8 mouse cellular contexts compared by ENCODE assay signal in the genomic region with DNA sequence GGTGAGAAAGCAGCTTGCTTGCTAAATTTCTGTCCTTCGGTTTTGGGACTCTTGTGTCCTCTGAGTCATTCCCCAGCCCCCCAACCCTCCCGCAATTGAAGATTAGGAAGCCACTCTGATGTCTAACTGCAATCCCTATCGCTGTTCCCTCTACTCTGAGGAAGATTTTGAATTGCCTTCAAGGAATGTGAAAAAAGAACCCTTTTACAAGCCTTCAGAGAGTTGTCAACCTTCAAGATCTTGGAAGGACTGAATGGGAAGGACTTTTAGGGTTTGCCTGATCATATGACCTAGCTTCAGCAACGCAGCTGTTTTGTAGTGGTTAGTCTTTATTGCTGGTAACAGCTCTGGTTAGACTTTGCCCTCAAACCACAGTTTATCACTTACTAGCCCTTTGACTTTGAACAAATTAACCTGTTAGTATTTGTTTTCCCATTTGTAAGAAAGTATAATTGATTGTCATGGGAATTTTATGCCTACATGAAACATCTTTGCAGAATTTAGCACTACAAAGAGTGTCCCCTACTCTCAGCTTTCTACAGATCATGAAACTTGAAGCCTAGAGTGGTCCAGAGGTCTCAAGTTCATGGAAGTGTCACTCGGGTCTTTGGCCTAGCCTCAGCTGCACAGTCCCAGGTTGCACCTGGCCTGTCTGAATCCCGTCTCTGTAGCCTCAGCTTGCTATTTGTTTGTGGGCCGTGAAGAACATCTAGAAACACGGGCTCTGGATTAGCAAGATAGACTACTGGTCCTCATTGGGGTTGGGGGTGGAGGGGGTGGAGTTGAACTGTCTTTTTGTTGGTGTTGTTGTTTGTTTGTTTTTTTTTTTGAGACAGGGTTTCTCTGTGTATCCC. TPM values are rescaled to one million over a fixed set of nuclear protein-coding genes. Genes with fewer than 3 reads are reported as not detected.
A peak's percentile ranks its signal among the peaks of the same experiment; 100 is the strongest.
DNase-seq lines count a peak whose midpoint lies in the region; ATAC-seq and TF ChIP-seq lines count a peak whose summit lies in the region.

No protein-coding gene starts in this region.

- no peak for TF ChIP-seq CTCF in bone marrow macrophage, adult 2 months (IDR thresholded peaks at IDR 0.05; ENCODE audit: low read depth, low read length)

- no peaks in the 10 kb centered on the region for H3K9me3 ChIP-seq in heart, embryonic 11.5 days (replicated peaks; ENCODE audit: control insufficient read depth, low read length)
- H3K9me3 ChIP-seq in hindbrain, embryonic 11.5 days (ENCODE audit: control insufficient read depth, low read length), result no peaks in the 10 kb centered on the region
- H3K9me3 ChIP-seq in liver, embryonic 15.5 days (replicated peaks), result no peaks in the 10 kb centered on the region

- 36% methylated on average over 8 of the region's 8 CpGs for WGBS in heart, embryonic 11.5 days (ENCODE audit: insufficient replicate concordance)
- WGBS in hindbrain, embryonic 11.5 days, result 29% methylated on average over 8 of the region's 8 CpGs
- 32% methylated on average over 8 of the region's 8 CpGs for WGBS in liver, embryonic 15.5 days (ENCODE audit: insufficient replicate concordance)

- no peaks in the 10 kb centered on the region for H3K36me3 ChIP-seq in heart, embryonic 11.5 days (ENCODE audit: control insufficient read depth, insufficient read depth, low read length)
- H3K36me3 ChIP-seq in hindbrain, embryonic 11.5 days (ENCODE audit: control insufficient read depth, insufficient read depth, low read length), result no peaks in the 10 kb centered on the region
- no peaks in the 10 kb centered on the region for H3K36me3 ChIP-seq in liver, embryonic 15.5 days (replicated peaks)

- H3K4me1 ChIP-seq in heart, embryonic 11.5 days (ENCODE audit: control insufficient read depth, insufficient read depth, low read length), result peaks cover 53% of the 10 kb centered on the region
- peaks cover 60% of the 10 kb centered on the region for H3K4me1 ChIP-seq in bone marrow macrophage, adult 2 months (ENCODE audit: control insufficient read depth, insufficient read depth, low read length)
- H3K4me1 ChIP-seq in hindbrain, embryonic 11.5 days (replicated peaks; ENCODE audit: control insufficient read depth, insufficient read depth, low read length), result peaks cover 33% of the 10 kb centered on the region
- H3K4me1 ChIP-seq in liver, embryonic 15.5 days (replicated peaks), result peaks cover 63% of the 10 kb centered on the region

- no peak for DNase-seq in heart, postnatal 25 days (ENCODE audit: low spot score)
- DNase-seq in hindbrain, embryonic 11.5 days (ENCODE audit: low spot score), result no peak
- DNase-seq in gastrocnemius, adult 8-10 months (ENCODE audit: low spot score in 2 of 2), result no peak
- DNase-seq in frontal cortex, adult 2 months (ENCODE audit: extremely low spot score in 1 of 2, low spot score in 1 of 2), result no peak
- no peak for DNase-seq in urinary bladder, adult 2 months (ENCODE audit: low spot score)

- no peak for TF ChIP-seq POLR2A in bone marrow macrophage, adult 2 months (IDR thresholded peaks at IDR 0.05; ENCODE audit: borderline replicate concordance, low read depth, low read length)

- peak overlapping the region; percentile 96 for H3K4me2 ChIP-seq in heart, embryonic 11.5 days
- peak overlapping the region; percentile 74 for H3K4me2 ChIP-seq in hindbrain, embryonic 11.5 days (replicated peaks; ENCODE audit: low read depth, low read length)
- peak overlapping the region; percentile 89 for H3K4me2 ChIP-seq in liver, embryonic 15.5 days

- H3K9ac ChIP-seq in heart, embryonic 11.5 days (ENCODE audit: low read depth, low read length), result peak overlapping the region; percentile 77
- peak overlapping the region; percentile 75 for H3K9ac ChIP-seq in hindbrain, embryonic 11.5 days (ENCODE audit: low read depth, low read length)
- H3K9ac ChIP-seq in liver, embryonic 15.5 days, result no peak overlapping the region

- H3K27ac ChIP-seq in heart, embryonic 11.5 days (ENCODE audit: low read depth, low read length), result peak overlapping the region; percentile 90
- H3K27ac ChIP-seq in bone marrow macrophage, adult 2 months (ENCODE audit: insufficient read depth, low read depth, low read length), result peak overlapping the region; percentile 97
- peak overlapping the region; percentile 97 for H3K27ac ChIP-seq in hindbrain, embryonic 11.5 days (ENCODE audit: low read depth, low read length)
- H3K27ac ChIP-seq in liver, embryonic 15.5 days (replicated peaks), result peak overlapping the region; percentile 75

- intact Hi-C loops in heart, postnatal 25 days (cut with DNase I), result loop anchor here (1.0 to 10.0 kb wide), 4 partner anchors 21 to 123 kb away; a partner anchor contains a TSS

- H3K27me3 ChIP-seq in heart, embryonic 11.5 days (ENCODE audit: control insufficient read depth, insufficient read depth, low read length), result peaks cover 5% of the 10 kb centered on the region
- H3K27me3 ChIP-seq in hindbrain, embryonic 11.5 days (ENCODE audit: control insufficient read depth, insufficient read depth, low read length), result no peaks in the 10 kb centered on the region
- peaks cover 73% of the 10 kb centered on the region for H3K27me3 ChIP-seq in liver, embryonic 15.5 days

- no peak for ATAC-seq in heart, embryonic 11.5 days (replicated peaks; ENCODE audit: insufficient number of reproducible peaks, low FRiP score, low TSS enrichment)
- no peak for ATAC-seq in hindbrain, embryonic 11.5 days (ENCODE audit: low FRiP score)
- ATAC-seq in liver, embryonic 15.5 days (ENCODE audit: insufficient read depth), result no peak

- H3K4me3 ChIP-seq in heart, embryonic 11.5 days (ENCODE audit: low read depth, low read length), result peak overlapping the region; percentile 57
- H3K4me3 ChIP-seq in bone marrow macrophage, adult 2 months (ENCODE audit: insufficient read depth, low read length), result peak overlapping the region; percentile 68
- peak overlapping the region; percentile 31 for H3K4me3 ChIP-seq in hindbrain, embryonic 11.5 days (ENCODE audit: low read depth, low read length)
- peak overlapping the region; percentile 59 for H3K4me3 ChIP-seq in liver, embryonic 15.5 days (replicated peaks)

RNA-seq across cellular contexts. Expression of a gene that starts 4.4 kb away (rescaled TPM):
- 0.41 and 0.53 TPM in 2 replicates for polyA plus RNA-seq in heart, embryonic 11.5 days (2014; fragmentation: Nextera tagmentation; extraction: Ambion mirVana)
- not detected for total RNA-seq in heart, postnatal 25 days (2021)
- 1.4 and 2.7 TPM in 2 replicates for polyA plus RNA-seq in bone marrow macrophage, adult 2 months (2012; ENCODE audit: insufficient read depth, insufficient read length, missing spikeins)
- 0.11 and 0.34 TPM in 2 replicates for polyA plus RNA-seq in hindbrain, embryonic 11.5 days (2014; fragmentation: Nextera tagmentation; extraction: Ambion mirVana)
- 0.86 and 1.0 TPM in 2 replicates for polyA plus RNA-seq in liver, embryonic 15.5 days (2015; fragmentation: Nextera tagmentation; extraction: Ambion mirVana)
- not detected for total RNA-seq in gastrocnemius, adult 8-10 months (2022)
- polyA plus RNA-seq in frontal cortex, adult 2 months (2012; rRNA removed), result 1.3 and 1.5 TPM in 2 replicates
- not detected in 2 replicates for polyA plus RNA-seq in urinary bladder, adult 2 months (2012; rRNA removed)

RNA-seq across cellular contexts. Expression of a gene that starts 33.5 kb away (rescaled TPM):
- polyA plus RNA-seq in heart, embryonic 11.5 days (2014; fragmentation: Nextera tagmentation; extraction: Ambion mirVana), result 217 and 221 TPM in 2 replicates
- 10 to 100 TPM; 51.8 to 53.4 TPM for total RNA-seq in heart, postnatal 25 days (2021)
- polyA plus RNA-seq in bone marrow macrophage, adult 2 months (2012; ENCODE audit: insufficient read depth, insufficient read length, missing spikeins), result 129 and 132 TPM in 2 replicates
- 310 and 313 TPM in 2 replicates for polyA plus RNA-seq in hindbrain, embryonic 11.5 days (2014; fragmentation: Nextera tagmentation; extraction: Ambion mirVana)
- 196 and 203 TPM in 2 replicates for polyA plus RNA-seq in liver, embryonic 15.5 days (2015; fragmentation: Nextera tagmentation; extraction: Ambion mirVana)
- total RNA-seq in gastrocnemius, adult 8-10 months (2022), result 10 to 100 TPM; 34.7 to 39.4 (median 35.6) TPM
- 141 and 146 TPM in 2 replicates for polyA plus RNA-seq in frontal cortex, adult 2 months (2012; rRNA removed)
- polyA plus RNA-seq in urinary bladder, adult 2 months (2012; rRNA removed), result 125 and 135 TPM in 2 replicates

RNA-seq across cellular contexts. Expression of a gene that starts 33.9 kb away (rescaled TPM):
- 10.2 and 11.6 TPM in 2 replicates for polyA plus RNA-seq in heart, embryonic 11.5 days (2014; fragmentation: Nextera tagmentation; extraction: Ambion mirVana)
- 10 to 100 TPM; 12.5 to 13.7 TPM for total RNA-seq in heart, postnatal 25 days (2021)
- 73.0 and 86.1 TPM in 2 replicates for polyA plus RNA-seq in bone marrow macrophage, adult 2 months (2012; ENCODE audit: insufficient read depth, insufficient read length, missing spikeins)
- 19.7 and 22.2 TPM in 2 replicates for polyA plus RNA-seq in hindbrain, embryonic 11.5 days (2014; fragmentation: Nextera tagmentation; extraction: Ambion mirVana)
- 6.0 and 6.6 TPM in 2 replicates for polyA plus RNA-seq in liver, embryonic 15.5 days (2015; fragmentation: Nextera tagmentation; extraction: Ambion mirVana)
- 1 to 10 TPM; 5.7 to 6.4 (median 5.9) TPM for total RNA-seq in gastrocnemius, adult 8-10 months (2022)
- 46.3 and 46.5 TPM in 2 replicates for polyA plus RNA-seq in frontal cortex, adult 2 months (2012; rRNA removed)
- 9.9 and 15.6 TPM in 2 replicates for polyA plus RNA-seq in urinary bladder, adult 2 months (2012; rRNA removed)

RNA-seq across cellular contexts. Expression of a gene that starts 47.8 kb away (rescaled TPM):
- 21.9 and 24.2 TPM in 2 replicates for polyA plus RNA-seq in heart, embryonic 11.5 days (2014; fragmentation: Nextera tagmentation; extraction: Ambion mirVana)
- total RNA-seq in heart, postnatal 25 days (2021), result under 1 TPM; 0.42 to 0.64 TPM
- 0.88 and 1.7 TPM in 2 replicates for polyA plus RNA-seq in bone marrow macrophage, adult 2 months (2012; ENCODE audit: insufficient read depth, insufficient read length, missing spikeins)
- 4.7 and 5.0 TPM in 2 replicates for polyA plus RNA-seq in hindbrain, embryonic 11.5 days (2014; fragmentation: Nextera tagmentation; extraction: Ambion mirVana)
- 207 and 217 TPM in 2 replicates for polyA plus RNA-seq in liver, embryonic 15.5 days (2015; fragmentation: Nextera tagmentation; extraction: Ambion mirVana)
- not detected for total RNA-seq in gastrocnemius, adult 8-10 months (2022)
- polyA plus RNA-seq in frontal cortex, adult 2 months (2012; rRNA removed), result 0.48 TPM in 1 of 2 replicates, not detected in the other
- 0.28 and 0.34 TPM in 2 replicates for polyA plus RNA-seq in urinary bladder, adult 2 months (2012; rRNA removed)
